Mouse (Mus musculus): Measurements from ENCODE around the gene H60b.
A peak's percentile ranks its signal among the peaks of the same experiment; 100 is the strongest.
"Not testable (repeated sequence)": the region's sequence is repeated elsewhere in the genome, so short reads cannot be mapped to it uniquely, and the experiment has no call there.

Gene H60b

DNA sequence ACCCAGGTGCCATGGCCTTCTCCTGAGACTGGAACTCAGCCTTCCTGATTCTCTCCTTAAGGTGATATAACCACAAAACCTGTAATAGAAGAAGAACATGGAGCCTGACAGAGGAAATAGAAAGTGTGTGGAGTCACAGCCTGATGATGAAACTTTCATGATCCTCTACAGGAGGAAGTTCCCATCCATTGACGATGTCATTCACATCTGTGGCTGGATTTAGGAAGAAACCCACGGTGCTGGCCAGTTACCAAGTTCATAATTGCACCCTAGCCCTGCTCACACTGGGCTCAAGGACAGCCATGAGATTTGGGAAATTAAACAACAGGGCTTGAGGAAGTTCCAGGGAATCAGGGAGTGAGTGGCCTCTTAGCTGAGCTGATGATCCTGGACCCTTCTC lies 7.6 kb downstream of the H60b start:
- DNase-seq = not testable (repeated sequence)

- DNase-seq = not testable (repeated sequence)
These were observed 8.7 kb downstream of the H60b start for GRCm38 (mm10) chr10:22167061-22167460.

- DNase-seq = not testable (repeated sequence)
These were observed 10.7 kb downstream of the H60b start for GRCm38 (mm10) chr10:22169116-22169515.

DNA sequence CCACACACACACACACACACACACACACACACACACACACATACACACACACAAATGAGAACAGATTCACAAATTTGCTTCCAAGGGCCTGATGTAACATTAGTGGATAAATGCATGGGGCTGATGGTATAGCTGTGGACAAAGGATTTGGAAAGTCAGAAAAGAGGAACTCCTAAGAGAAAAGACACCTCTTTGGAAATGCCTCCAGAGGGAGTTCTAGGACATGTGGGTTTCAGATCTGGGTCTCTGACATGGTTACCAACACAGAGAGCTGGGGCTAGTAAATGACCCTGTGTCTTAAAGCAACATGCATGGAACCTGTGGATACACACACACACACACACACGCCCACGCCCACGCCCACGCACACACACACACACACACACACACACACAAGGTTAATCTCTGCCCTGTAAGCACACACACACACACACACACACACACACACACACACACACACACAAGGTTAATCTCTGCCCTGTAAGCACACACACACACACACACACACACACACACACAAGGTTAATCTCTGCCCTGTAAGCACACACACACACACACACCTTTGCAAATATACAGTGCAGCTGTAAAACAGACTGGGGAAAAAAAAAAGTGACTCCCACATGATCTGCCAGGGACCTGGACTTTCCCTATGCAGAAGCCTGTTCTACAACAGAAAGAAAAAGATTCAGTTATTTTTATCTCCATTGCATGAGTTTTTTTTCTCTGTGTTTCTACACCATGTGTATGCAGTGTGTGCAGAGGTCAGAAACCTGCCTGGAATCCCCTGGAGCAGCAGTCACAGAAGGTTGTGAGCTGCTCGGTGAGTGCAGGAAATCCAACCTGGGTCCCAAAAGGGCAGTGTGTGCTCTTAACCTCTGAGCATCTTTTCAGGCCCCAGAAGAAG lies 14.3 kb downstream of the H60b start:
- DNase-seq = not testable (repeated sequence)

- not testable (repeated sequence) for DNase-seq
These were observed 15.2 kb downstream of the H60b start for GRCm38 (mm10) chr10:22173335-22174189.

DNA sequence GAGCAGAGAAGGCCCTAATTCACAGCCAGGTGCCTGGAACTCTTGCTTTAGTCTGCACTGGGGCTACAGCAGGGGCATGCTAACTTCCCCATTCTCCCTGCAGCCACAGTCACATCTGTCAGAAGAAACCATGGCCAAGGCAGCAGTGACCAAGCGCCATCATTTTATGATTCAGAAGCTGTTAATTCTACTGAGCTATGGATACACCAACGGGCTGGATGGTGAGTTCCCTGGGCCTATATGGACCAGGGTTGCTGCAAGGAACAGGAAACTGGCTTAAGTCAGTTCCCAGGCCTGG lies 15.8 kb downstream of the H60b start:
- not testable (repeated sequence) for DNase-seq

- DNase-seq = not testable (repeated sequence)
These were observed 18.1 kb downstream of the H60b start for GRCm38 (mm10) chr10:22176515-22176914.

- not testable (repeated sequence) for DNase-seq
These were observed 32.6 kb downstream of the H60b start for GRCm38 (mm10) chr10:22191035-22191434.

DNA sequence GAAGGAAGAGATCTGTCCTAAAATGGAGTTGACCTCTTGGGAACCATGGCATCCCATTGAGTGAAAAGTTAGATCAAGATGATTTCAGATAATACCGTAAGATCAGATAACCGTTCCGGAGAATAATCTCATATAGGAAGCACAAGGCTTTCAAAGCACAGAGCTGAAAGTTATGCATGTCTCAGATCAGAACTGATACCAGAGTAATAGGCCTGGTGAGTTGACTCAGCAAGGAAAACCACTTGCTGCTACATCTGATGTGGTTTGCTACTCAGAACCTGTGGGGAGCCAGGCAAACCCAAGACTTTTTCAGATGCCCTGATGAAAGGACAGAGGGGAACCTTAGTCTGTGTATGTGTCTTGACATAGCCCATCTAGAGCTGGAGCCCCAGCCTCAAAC lies 43.0 kb downstream of the H60b start:
- DNase-seq = not testable (repeated sequence)

GRCm38 (mm10) chr10:22202784-22203583 lies 44.6 kb downstream of the H60b start:
- DNase-seq = not testable (repeated sequence)

- not testable (repeated sequence) for DNase-seq
These were observed 48.1 kb downstream of the H60b start for GRCm38 (mm10) chr10:22206443-22206842.

- peak; percentile 46 for DNase-seq
These were observed 53.8 kb downstream of the H60b start for GRCm38 (mm10) chr10:22212012-22212696.

GRCm38 (mm10) chr10:22223474-22224349 lies 65.3 kb downstream of the H60b start:
- not testable (repeated sequence) for DNase-seq

- no peak for DNase-seq
These were observed 106.7 kb downstream of the H60b start for GRCm38 (mm10) chr10:22265060-22265459.

GRCm38 (mm10) chr10:22270879-22271786 lies 112.7 kb downstream of the H60b start:
- DNase-seq = not testable (repeated sequence)

- DNase-seq = peak; percentile 2
These were observed 114.7 kb downstream of the H60b start for GRCm38 (mm10) chr10:22272914-22273683.

DNA sequence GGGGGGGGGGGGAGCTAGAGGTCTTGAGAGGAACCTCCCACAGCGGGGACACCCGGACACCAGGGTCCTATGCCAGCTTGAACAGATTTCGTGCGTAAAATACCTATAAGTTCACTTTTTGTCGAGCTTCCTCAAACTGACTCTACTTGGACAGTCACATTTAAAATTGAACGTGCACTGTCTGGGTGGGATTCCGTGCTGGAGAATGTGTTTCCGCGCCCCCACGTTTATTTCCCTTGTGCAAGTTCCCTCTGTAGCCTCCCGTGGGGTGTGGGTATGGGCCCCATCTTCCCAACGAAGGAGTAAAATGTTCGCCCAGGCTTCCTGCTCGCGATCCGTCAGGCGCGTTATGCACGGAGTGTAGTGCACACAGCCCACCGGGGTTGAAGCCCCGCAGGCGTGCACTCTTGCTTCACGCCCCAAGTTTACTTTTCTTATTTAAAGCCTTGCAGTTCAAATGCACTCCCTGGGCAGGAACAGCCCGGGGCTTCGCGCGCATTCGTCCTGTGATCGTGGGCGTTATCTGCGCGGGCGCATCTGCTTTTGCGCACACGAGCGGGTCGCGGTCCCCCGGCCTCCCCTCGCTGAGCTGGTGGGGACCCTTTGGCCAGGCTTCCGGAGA lies 115.4 kb downstream of the H60b start:
- DNase-seq = no peak

GRCm38 (mm10) chr10:22274445-22275057 lies 116.2 kb downstream of the H60b start:
- no peak for DNase-seq
